Mouse (Mus musculus) CD4-positive, CD25-positive, alpha-beta regulatory T cell, adult 2 months (primary cell): ENCODE measurements around the gene Olfr715b.
"Not testable (repeated sequence)": the region's sequence is repeated elsewhere in the genome, so short reads cannot be mapped to it uniquely, and the experiment has no call there.

Experiments
- DNase-seq: peaks from one replicate; pipeline ENCODE4 v3.0.0-alpha.2; 2012; ENCODE audit warnings: low read depth, low spot score

Olfr715b gene

DNA sequence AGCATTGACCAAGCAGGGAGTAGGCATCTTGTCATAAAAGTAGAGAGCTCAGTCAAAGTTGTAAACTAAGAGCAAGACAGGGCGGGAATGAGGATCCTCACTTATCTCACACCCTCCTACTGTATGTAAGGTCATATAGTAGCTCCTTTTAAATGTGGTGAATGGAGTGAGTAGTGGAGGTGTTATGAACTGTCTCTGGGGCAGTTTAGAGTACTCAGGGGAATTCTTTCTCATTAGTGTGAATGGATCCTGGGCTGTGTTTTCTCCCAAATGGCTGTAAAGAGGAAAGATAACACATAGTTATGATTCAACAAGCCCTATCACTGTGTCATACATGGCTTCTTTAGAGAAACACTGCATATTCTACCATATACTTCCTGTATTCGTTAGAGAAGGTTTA, at the start of gene Olfr715b:
Olfr715b (minus strand) TSS at position 101 of the 400 bp plus-strand sequence.
- not testable (repeated sequence) for DNase-seq

- not testable (repeated sequence) for DNase-seq
Measured at GRCm38 (mm10) chr7:107138027-107138426, 27.9 kb upstream of the Olfr715b start, which contains the start of gene Olfr716. TSS of gene Olfr716 (plus strand) at chr7:107138327.

- not testable (repeated sequence) for DNase-seq
Measured at GRCm38 (mm10) chr7:107130983-107131382, 20.8 kb upstream of the Olfr715b start, which contains the start of gene Olfr715. TSS of gene Olfr715 (minus strand) at chr7:107131083.

- DNase-seq = no peak
Measured at GRCm38 (mm10) chr7:107092920-107093319, 17.2 kb downstream of the Olfr715b start, which contains the start of gene Olfr17. TSS of gene Olfr17 (plus strand) at chr7:107093220.

- DNase-seq = no peak
Measured at GRCm38 (mm10) chr7:107070681-107071080, 39.5 kb downstream of the Olfr715b start, which contains the start of gene Olfr714. TSS of gene Olfr714 (plus strand) at chr7:107070981.
